Mouse (Mus musculus) layer of hippocampus, adult 9-11 months (tissue): ENCODE results near the gene Pds5b.
"Not testable (repeated sequence)": the region's sequence is repeated elsewhere in the genome, so short reads cannot be mapped to it uniquely, and the experiment has no call there.

Experiments
- DNase-seq: peaks from one replicate; pipeline ENCODE4 v3.0.0; 2022

The Pds5b gene

GRCm38 (mm10) chr5:150706651-150707050 lies 33.1 kb downstream of the Pds5b start:
- DNase-seq = not testable (repeated sequence)

- not testable (repeated sequence) for DNase-seq
Measured at GRCm38 (mm10) chr5:150707181-150707580, 33.6 kb downstream of the Pds5b start.

GRCm38 (mm10) chr5:150711503-150711902 lies 38.0 kb downstream of the Pds5b start:
- no peak for DNase-seq

DNA sequence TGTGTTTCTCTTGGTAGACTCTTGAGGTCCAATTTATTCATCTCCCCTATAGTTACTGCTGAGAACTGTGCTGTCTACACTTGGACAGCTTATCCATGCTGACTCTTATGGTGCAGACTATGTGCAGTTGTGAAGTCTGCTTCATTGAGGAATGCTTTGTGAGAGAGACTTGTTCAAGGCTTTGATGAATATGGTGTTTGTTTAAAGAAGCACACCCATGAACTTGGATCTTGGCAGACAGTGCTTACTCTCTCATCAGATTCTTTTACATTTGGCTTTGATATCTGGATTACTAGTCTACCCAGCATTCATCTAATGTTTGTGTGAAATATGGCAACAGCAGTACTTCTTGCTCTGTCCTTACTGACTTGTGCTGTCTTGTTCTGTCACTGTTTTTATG lies 39.9 kb downstream of the Pds5b start:
- no peak for DNase-seq

GRCm38 (mm10) chr5:150717775-150718174 lies 44.2 kb downstream of the Pds5b start:
- DNase-seq = peak; percentile 31

DNA sequence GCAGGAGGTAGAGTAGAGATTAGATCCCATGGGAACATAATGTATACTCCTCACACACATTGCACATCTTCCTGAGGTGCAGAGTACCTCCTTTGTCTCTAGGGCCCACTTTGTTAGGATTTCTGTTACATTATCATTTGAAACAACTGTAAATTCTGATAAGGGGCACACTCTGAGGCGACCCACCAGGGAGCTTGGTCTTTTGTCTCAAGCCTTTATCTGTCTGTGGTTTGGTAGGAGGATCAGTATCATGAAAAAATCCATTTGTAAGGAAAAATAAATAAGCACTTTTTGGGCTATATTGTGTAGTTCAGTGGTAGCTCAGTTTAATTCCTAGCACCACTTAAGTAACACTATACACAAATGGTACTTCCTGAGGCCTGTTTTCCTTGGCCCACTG lies 51.1 kb downstream of the Pds5b start:
- no peak for DNase-seq

DNA sequence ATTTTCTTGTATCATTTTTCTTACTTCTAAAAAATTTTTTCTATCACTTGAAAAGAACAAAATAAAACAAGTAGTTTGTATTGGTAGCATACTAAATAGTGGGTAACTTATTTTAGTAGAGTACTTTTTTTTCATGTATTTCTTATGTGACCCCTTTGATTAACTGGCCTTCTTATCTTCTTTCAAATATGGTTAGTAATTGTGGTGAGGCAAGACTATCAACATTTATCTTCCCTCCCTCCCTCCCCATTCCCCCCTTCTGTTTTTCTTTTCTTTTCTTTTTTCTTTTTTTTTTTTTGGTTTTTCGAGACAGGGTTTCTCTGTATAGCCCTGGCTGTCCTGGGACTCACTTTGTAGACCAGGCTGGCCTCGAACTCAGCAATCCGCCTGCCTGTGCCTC lies 63.5 kb downstream of the Pds5b start:
- DNase-seq = not testable (repeated sequence)

DNA sequence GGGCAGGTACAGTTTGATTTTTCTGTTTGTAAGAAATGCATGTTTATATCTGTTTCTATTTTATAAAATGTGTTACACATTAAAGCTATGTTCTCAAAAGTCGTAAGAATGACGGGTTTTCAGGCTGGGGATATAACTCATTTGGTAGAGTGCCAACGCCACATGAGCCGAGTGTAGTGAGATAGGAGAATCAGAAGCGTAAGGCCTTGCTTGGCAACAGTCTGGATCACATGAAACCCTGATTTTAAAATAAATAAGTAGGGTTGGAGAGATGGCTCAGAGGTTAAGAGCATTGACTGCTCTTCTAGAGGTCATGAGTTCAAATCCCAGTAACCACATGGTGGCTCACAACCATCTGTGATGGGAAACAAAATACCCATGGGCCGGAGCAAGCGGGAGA lies 65.8 kb downstream of the Pds5b start:
- no peak for DNase-seq

GRCm38 (mm10) chr5:150740597-150740996 lies 67.1 kb downstream of the Pds5b start:
- DNase-seq = no peak

- no peak for DNase-seq
Measured at GRCm38 (mm10) chr5:150756623-150757022, 83.1 kb downstream of the Pds5b start.

- DNase-seq = no peak
Measured at GRCm38 (mm10) chr5:150772403-150772802, 98.9 kb downstream of the Pds5b start.

- DNase-seq = no peak
Measured at GRCm38 (mm10) chr5:150773083-150773482, 99.5 kb downstream of the Pds5b start.

- no peak for DNase-seq
Measured at GRCm38 (mm10) chr5:150788261-150788660, 114.7 kb downstream of the Pds5b start.

- DNase-seq = no peak
Measured at GRCm38 (mm10) chr5:150789039-150789438, 115.5 kb downstream of the Pds5b start.

- no peak for DNase-seq
Measured at GRCm38 (mm10) chr5:150794181-150794580, 120.6 kb downstream of the Pds5b start.

GRCm38 (mm10) chr5:150800056-150800455 lies 126.5 kb downstream of the Pds5b start:
- no peak for DNase-seq

DNA sequence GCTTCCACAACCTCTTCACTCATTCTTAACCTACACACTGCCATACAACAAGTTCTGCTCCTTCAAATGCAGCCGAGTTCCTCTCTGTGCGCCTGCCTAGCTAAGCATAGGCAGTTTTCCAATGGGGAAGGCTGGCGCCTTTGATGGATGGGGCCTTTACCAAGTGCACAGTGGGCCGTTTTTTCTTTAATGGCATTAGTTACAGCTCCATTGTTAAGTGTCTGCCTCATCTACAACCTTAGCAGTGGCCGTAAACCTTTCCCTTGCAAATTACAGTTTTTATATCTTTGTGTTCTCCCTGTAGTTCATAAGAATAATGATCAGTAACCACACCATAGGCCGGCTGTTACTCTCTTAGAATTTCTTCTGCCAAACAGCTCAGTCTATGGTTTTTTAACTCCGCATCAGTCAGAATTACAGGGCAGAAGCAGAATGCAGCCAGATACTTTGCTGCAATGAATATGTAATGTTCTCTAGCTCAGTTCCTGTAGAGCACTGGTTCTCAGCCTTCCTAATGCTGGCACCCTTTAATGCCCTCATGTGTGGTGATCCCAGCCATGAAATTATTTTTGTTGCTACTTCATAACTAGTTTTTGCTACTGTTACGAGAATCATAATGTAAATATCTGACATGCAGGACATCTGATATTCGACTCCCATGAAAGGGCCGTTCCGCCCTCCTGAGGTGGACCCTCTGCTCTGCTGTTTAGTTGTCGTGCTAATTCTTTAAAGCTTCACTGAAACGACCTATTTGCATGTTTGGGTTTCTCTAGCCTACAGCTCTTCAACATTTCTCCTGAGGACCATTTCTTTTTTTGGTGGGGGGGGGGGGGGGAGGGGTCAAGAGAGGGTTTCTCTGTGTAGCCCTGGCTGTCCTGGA lies 140.8 kb downstream of the Pds5b start:
- no peak for DNase-seq

DNA sequence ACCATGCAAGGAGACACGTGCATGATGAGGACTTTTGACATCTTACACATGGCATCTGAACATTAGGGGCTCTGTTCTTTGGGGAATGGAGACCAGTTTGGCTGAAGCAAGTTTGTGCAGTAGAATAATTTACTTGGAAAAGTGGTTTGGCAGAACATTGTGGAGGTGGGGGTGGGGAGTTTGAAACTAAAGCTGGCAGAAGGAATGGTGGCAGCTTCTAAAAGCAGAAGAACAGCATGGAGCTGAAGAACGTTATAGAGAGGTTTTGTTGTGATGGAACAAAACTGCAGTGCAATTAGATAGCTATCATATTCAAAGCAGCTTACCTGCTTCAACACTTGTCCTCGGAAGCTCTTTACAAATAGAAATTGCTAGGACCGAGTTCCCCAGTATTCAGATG lies 141.9 kb downstream of the Pds5b start:
- DNase-seq = no peak

- no peak for DNase-seq
Measured at GRCm38 (mm10) chr5:150816775-150817174, 143.2 kb downstream of the Pds5b start.

- no peak for DNase-seq
Measured at GRCm38 (mm10) chr5:150818041-150818440, 144.5 kb downstream of the Pds5b start.

- DNase-seq = no peak
Measured at GRCm38 (mm10) chr5:150818886-150819285, 145.3 kb downstream of the Pds5b start.

DNA sequence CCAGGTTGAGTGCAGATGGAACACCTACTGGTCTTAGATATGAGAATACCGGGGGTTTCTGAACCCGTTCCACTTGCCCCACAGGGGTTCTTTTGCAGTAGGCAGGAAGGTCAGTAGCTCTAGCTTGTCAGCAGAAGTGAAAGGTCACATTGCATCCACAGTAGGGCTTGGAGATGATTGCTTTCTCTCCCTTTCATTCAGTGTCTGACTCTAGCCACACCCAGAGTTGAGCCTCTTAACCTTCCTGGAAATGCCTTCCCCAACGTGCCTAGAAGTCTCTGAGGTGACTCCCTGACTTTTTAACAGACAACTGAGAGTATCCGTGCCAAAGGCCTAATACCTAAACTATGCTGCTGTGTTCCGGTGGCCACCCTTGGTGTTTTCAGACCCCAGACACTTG lies 146.0 kb downstream of the Pds5b start:
- no peak for DNase-seq

DNA sequence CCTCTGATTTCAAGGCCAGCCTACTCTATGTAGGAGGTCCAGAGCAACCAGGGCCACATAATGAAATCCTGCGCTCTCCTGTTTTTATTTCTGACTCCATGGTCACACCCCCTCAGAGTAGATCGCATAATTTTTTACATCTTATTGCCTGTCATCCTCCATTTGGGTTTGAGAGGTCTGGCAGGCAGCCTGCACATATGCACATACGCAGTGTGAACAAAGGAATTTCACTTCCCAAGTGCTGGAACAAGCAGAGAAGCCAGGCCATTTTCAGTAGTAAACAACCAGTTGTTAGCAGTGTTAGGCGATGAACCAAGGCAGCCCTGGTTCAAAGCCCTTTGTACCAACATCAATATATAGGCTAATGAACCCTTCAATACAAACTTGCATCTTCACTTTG lies 147.6 kb downstream of the Pds5b start:
- no peak for DNase-seq

- no peak for DNase-seq
Measured at GRCm38 (mm10) chr5:150822781-150823180, 149.2 kb downstream of the Pds5b start.

DNA sequence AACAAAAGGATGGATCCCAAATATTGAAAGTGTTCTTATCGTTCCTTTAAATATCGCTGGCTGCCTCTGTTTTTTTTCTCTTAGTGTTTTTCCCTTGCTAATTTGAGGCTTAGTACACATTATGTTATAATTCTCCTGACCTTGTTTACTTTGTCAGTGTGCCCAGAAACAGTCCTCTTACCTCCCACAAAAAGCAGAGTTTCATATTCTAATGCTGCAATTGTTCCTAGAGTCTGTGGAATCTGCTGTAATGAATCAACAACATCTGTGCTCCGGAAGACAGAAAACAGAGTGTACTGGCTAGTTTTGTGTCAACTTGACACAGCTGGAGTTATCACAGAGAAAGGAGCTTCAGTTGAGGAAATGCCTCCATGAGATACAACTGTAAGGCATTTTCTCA lies 149.8 kb downstream of the Pds5b start:
- no peak for DNase-seq
